Mouse (Mus musculus) cerebellum, adult 11-12 months (tissue): ENCODE results near the gene Csn1s2b.
"Not testable (repeated sequence)": the region's sequence is repeated elsewhere in the genome, so short reads cannot be mapped to it uniquely, and the experiment has no call there.

ENCODE experiments used
- DNase-seq: peaks from one replicate; pipeline ENCODE4 v3.0.0; 2022

The Csn1s2b gene

DNA sequence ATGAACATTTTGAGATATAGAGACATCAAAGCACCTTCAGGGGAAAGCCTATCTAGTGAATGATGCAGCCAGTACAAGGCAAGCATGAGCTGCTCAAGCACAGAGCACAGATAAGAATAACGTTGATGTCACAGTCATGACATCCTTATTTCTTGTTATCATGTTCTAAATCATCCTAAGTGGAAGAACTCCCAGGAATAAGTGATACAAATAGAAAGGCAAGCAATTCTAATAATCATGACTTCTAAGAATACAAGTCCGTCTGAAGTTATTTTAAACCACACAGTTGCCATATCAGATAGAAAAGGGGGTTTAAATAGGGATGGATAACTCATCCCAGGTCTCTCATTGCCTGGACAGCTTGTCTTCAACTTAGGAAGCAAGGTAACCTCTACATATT lies at the start of gene Csn1s2b:
TSS of gene Csn1s2b (plus strand) at position 301 of the 400 bp plus-strand sequence.
- DNase-seq = no peak

DNA sequence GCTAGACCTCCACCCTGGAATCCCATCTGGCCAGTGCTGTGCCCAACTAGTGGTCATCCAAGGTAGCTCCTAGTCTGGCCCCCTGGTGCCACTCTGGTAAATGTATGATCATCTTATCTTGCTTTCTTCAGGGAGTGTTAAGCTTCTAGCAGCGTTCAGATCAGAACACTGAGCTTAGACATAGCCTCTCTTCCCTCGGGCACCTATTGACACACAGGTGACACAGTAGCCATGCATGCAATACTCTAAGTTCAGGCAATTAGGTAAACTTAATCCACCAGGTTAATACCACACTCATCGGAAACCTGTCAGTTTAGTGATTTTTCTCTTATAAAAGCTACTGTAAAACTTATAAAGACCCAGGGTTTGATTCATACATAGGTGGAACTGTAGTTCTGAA lies 43.3 kb upstream of the Csn1s2b start:
- DNase-seq = no peak

DNA sequence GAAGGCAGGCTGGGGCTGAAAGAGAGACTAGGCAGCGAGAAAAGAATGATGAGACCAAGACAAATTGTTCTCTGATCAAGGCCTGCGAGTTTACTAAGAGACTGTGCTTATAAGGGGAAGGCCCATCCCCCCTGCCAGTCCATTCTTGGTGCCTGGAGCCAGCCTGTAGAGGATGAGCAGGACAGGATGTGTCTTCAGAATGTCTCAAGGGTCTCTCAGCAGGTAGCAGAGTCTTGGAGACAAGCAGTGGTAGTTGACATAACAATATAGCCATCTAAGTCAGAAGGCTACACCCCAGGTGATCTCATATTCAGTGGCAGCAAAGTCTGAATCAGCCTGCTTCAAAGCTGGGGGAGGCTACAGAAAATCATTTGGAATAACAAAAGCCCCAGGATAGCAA lies 35.7 kb upstream of the Csn1s2b start:
- DNase-seq = not testable (repeated sequence)

DNA sequence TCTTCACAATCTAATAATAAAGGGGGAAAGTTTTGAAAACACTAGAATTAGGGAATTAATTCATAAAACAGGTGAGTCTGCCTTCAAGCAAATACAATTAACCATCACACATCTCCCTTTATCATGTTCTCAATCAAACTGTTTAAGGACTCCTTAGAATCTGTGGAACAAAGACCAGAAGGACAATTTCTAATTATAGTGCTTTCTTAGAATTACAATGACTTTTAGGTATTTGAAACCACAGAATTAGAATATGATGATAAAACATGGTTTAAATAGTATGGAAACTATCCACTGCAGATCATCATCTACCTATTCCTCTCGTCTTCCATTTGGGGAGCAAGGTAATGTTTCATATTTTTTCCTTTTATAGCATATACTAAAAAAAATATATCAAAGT lies 33.6 kb upstream of the Csn1s2b start, which contains the start of gene Csn1s2a:
TSS of gene Csn1s2a (plus strand) at position 301 of the 400 bp plus-strand sequence.
- no peak for DNase-seq

DNA sequence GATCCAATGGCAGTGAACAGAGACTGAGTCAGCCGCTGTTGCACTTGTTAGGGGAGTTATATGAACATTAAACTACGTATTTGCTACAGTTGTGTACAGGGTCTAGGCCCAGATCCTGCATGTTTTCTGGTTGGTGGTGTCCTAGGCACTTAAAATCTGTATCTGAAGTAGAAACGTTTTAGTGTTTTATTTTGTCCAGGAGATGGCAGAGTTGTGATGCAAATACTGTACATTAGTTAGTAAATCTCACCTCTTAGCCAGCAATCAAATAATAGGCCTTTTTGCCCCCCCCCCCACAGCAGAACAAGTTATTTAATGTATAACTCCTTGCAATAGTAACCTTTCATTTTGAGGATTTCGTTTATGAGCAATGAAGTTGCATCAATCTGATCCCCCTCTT lies 25.2 kb upstream of the Csn1s2b start:
- DNase-seq = no peak

DNA sequence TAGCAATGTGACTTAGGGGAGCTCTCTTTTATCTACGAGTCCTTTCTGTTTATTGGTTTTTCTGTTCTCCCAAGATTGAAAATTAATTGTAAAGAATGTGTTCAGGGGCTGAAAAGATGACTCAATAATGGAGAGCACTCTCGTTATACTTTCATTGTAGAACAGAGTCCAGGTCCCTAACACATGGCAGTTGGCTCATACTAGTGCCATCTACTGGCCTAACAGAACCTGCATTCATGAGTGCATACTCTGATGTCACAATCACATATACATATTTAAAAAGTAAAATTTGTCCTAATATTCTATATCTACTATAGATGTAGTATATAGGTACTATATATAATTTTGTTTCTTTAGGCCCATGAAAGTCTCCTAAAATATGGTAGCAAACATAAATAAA lies 1.4 kb downstream of the Csn1s2b start:
- no peak for DNase-seq

DNA sequence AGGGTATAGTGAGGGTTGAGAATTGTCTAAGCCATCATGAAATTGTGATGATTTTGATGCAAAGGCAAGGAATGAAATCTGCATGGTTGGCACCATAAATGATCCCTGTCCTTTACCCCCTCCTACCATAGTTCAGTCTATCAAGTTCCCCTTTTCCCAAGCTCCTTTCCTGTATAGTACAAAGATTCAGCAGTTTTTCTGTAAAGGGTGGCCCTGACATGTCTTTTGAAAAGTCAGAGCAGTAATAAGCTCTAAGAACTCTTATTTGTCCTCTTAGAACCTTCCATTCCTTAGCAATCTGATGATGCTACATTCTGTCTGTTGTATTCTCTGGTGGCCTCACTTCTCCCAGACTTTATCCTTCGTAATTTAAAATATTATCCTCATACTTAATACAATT lies 17.5 kb downstream of the Csn1s2b start, which contains the start of gene Prr27:
TSS of gene Prr27 (plus strand) at position 301 of the 400 bp plus-strand sequence.
- no peak for DNase-seq

DNA sequence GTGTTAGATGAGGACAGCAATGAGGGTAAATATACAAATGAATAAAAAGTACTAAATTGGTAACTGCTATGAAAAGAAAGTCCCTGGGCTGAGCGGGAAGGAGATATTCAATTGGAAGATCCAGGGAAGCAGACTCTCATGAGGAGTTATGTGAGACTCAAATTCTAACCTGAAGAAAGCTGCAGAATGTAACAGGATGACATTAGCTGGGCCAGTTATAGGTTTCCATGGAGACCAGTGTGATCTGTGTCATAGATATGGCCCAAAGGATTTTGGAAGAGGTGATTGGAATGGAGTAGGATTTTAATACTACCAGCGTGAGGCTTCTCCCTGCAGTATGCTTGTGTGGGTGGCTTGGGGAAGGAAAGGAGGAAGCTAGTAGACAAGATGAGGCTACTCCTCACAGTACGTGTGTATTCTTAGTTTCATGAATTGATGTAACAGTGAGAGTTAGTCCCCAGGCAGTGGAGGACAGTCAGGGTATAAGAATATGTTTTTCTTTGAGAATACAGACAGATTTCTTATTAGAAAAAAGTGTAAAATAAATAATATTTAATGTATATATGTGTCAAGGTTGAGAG lies 47.3 kb downstream of the Csn1s2b start:
- DNase-seq = no peak

DNA sequence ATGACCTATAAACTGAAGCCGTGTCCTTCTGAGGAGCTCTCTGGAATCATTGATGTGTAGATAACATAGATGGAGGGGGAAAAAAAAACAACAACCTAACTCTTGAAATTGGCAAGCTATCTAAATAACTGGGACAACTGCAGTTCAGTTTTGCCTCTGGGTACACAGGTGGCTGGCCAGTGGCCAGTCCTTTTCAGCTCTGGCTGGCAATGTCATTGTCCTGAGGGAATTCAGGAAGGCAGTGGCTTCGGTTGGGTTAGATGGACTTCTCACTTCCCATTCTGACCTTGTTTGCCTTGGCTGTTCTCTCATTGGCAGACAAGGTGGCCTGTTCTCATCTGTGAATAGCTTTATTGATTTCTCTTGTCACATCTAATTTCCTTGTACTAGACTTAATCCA lies 62.2 kb downstream of the Csn1s2b start:
- peak; percentile 42 for DNase-seq

DNA sequence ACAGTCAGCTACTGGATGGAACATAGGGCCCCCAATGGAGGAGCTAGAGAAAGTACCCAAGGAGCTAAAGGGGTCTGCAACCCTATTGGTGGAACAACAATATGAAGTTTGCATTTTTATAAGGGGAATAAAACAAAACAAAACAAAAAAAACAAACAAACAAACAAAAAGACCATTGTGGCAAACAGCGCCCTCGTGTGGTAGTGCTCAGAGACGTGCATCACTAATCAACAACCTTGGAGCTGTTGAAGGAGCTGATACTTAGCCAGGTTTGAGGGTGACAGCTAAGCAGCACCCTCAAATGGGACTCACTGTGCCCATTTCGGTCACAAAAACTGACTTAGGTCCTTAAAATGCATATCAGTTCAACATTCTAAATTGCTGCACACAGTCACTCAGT lies 63.5 kb downstream of the Csn1s2b start:
- no peak for DNase-seq
